Mouse (Mus musculus) intestine, postnatal 0 days (tissue): ENCODE measurements at regions not wholly inside any gene's neighbourhood (a gene's known extent, or its start where the extent isn't known, plus 50 kb on each side); places are given as distances from the start of the nearest gene placed in this dataset.

Source experiments
- ATAC-seq: fragments of 200-750 bp; cut with Nextera tagmentation; 2 replicates; pipeline ENCODE4 v1.8.0; 2017; ENCODE audit warnings: mild to moderate bottlenecking, moderate TSS enrichment, moderate library complexity
- H3K27ac ChIP-seq: fragments of 300-500 bp; sonication (generic); 2 replicates; pipeline ENCODE4 v1.5.1; 2014; ENCODE audit warnings: mild to moderate bottlenecking, low read depth, low read length, moderate library complexity
- H3K27me3 ChIP-seq: fragments of 300-500 bp; sonication (generic); replicated peaks from 2 replicates; pipeline ENCODE4 v1.6.1; 2014; ENCODE audit warnings: low read length, mixed read lengths; ENCODE audit not compliant: control insufficient read depth, insufficient read depth
- H3K36me3 ChIP-seq: fragments of 300-500 bp; sonication (generic); 2 replicates; pipeline ENCODE4 v1.6.1; 2014; ENCODE audit warnings: mild to moderate bottlenecking, moderate library complexity; ENCODE audit not compliant: control insufficient read depth, insufficient read depth
- H3K4me1 ChIP-seq: fragments of 300-500 bp; sonication (generic); replicated peaks from 2 replicates; pipeline ENCODE4 v1.6.1; 2014; ENCODE audit warnings: antibody characterized with exemption, low read length, mixed read lengths; ENCODE audit not compliant: control insufficient read depth, insufficient read depth
- H3K4me2 ChIP-seq: fragments of 300-500 bp; sonication (generic); replicated peaks from 2 replicates; pipeline ENCODE4 v1.6.1; 2014; ENCODE audit warnings: low read depth, mild to moderate bottlenecking, moderate library complexity
- H3K4me3 ChIP-seq: fragments of 300-500 bp; sonication (generic); 2 replicates; pipeline ENCODE4 v1.5.1; 2014; ENCODE audit warnings: low read depth, low read length
- H3K9ac ChIP-seq: fragments of 300-500 bp; sonication (generic); 2 replicates; pipeline ENCODE4 v1.6.1; 2014; ENCODE audit warnings: mild to moderate bottlenecking, low read depth, low read length
- H3K9me3 ChIP-seq: fragments of 300-500 bp; sonication (generic); 2 replicates; pipeline ENCODE4 v1.6.1; 2016; ENCODE audit warnings: mixed run types; ENCODE audit not compliant: control insufficient read depth
- CTCF ChIP-seq: sonication (generic); IDR thresholded peaks from 2 replicates; pipeline ENCODE4 v1.5.1; 2016; ENCODE audit warnings: low read depth, mild to moderate bottlenecking, control low read depth, antibody characterized with exemption, moderate library complexity
- WGBS: fragments of 180-500 bp; shearing (Covaris S2); extraction: QIAGEN DNeasy Blood & Tissue Kit; methylation state at CpG from one replicate; pipeline ENCODE4 v1.1.7; 2014; 5-methylcytosine and 5-hydroxymethylcytosine counted together

GRCm38 (mm10) chr1:157710870-157711269 lies 204.3 kb downstream of the Sec16b start:
- Histone ChIP-seq H3K4me1 (no peaks in the 10 kb centered on the region), H3K27me3 (no peaks in the 10 kb centered on the region), H3K9me3 (no peaks in the 10 kb centered on the region), H3K27ac (no peak overlapping the region), H3K36me3 (no peaks in the 10 kb centered on the region), H3K4me2 (no peak overlapping the region), H3K4me3 (no peak overlapping the region), H3K9ac (no peak overlapping the region)
- ATAC-seq, result no peak
- WGBS, result 71% methylated on average over 2 of the region's 2 CpGs
- no peak for TF ChIP-seq CTCF

- Histone ChIP-seq H3K27me3 (no peaks in the 10 kb centered on the region), H3K4me1 (no peaks in the 10 kb centered on the region), H3K36me3 (no peaks in the 10 kb centered on the region), H3K9me3 (no peaks in the 10 kb centered on the region), H3K4me2 (no peak overlapping the region), H3K9ac (no peak overlapping the region), H3K27ac (no peak overlapping the region), H3K4me3 (no peak overlapping the region)
- TF ChIP-seq CTCF, result no peak
- WGBS, result 36% methylated on average over 2 of the region's 2 CpGs
- no peak for ATAC-seq
Measured at GRCm38 (mm10) chr1:157712519-157712918, 206.0 kb downstream of the Sec16b start.

GRCm38 (mm10) chr1:157713851-157714250 lies 207.3 kb downstream of the Sec16b start:
- Histone ChIP-seq H3K4me3 (no peak overlapping the region), H3K27me3 (no peaks in the 10 kb centered on the region), H3K36me3 (no peaks in the 10 kb centered on the region), H3K4me2 (no peak overlapping the region), H3K9me3 (no peaks in the 10 kb centered on the region), H3K27ac (no peak overlapping the region), H3K4me1 (no peaks in the 10 kb centered on the region), H3K9ac (no peak overlapping the region)
- no peak for TF ChIP-seq CTCF
- ATAC-seq, result no peak
- WGBS, result 85% methylated on average over 7 of the region's 7 CpGs

- Histone ChIP-seq H3K4me3 (no peak overlapping the region), H3K36me3 (no peaks in the 10 kb centered on the region), H3K4me1 (no peaks in the 10 kb centered on the region), H3K9me3 (no peaks in the 10 kb centered on the region), H3K27me3 (no peaks in the 10 kb centered on the region), H3K27ac (no peak overlapping the region), H3K9ac (no peak overlapping the region), H3K4me2 (no peak overlapping the region)
- no peak for TF ChIP-seq CTCF
- 56% methylated on average over 3 of the region's 3 CpGs for WGBS
- ATAC-seq, result no peak
Measured at GRCm38 (mm10) chr1:157715632-157716031, 209.1 kb downstream of the Sec16b start.

- Histone ChIP-seq H3K9me3 (no peaks in the 10 kb centered on the region), H3K9ac (no peak overlapping the region), H3K4me2 (no peak overlapping the region), H3K4me3 (no peak overlapping the region), H3K4me1 (no peaks in the 10 kb centered on the region), H3K27me3 (no peaks in the 10 kb centered on the region), H3K27ac (no peak overlapping the region), H3K36me3 (no peaks in the 10 kb centered on the region)
- TF ChIP-seq CTCF, result no peak
- whole genome bisulfite sequencing, result 29% methylated on average over 5 of the region's 5 CpGs
- no peak for ATAC-seq
Measured at GRCm38 (mm10) chr1:157717131-157717530, 210.6 kb downstream of the Sec16b start.

GRCm38 (mm10) chr1:157721946-157722345 lies 215.4 kb downstream of the Sec16b start:
- Histone ChIP-seq H3K9ac (no peak overlapping the region), H3K4me3 (no peak overlapping the region), H3K27ac (no peak overlapping the region), H3K4me1 (no peaks in the 10 kb centered on the region), H3K27me3 (no peaks in the 10 kb centered on the region), H3K4me2 (no peak overlapping the region), H3K9me3 (no peaks in the 10 kb centered on the region), H3K36me3 (no peaks in the 10 kb centered on the region)
- TF ChIP-seq CTCF, result no peak
- WGBS, result 78% methylated on average over 5 of the region's 5 CpGs
- ATAC-seq, result no peak

GRCm38 (mm10) chr1:157731124-157731523 lies 224.6 kb downstream of the Sec16b start:
- H3K27me3 ChIP-seq, result no peaks in the 10 kb centered on the region
- no peaks in the 10 kb centered on the region for H3K36me3 ChIP-seq
- no peaks in the 10 kb centered on the region for H3K9me3 ChIP-seq
- no peak for TF ChIP-seq CTCF
- H3K4me2 ChIP-seq, result no peak overlapping the region
- 89% methylated on average over 1 of the region's 1 CpGs for WGBS
- ATAC-seq, result no peak
- no peak overlapping the region for H3K27ac ChIP-seq
- H3K4me1 ChIP-seq, result no peaks in the 10 kb centered on the region
- H3K9ac ChIP-seq, result no peak overlapping the region
- no peak overlapping the region for H3K4me3 ChIP-seq
